Mouse (Mus musculus): ENCODE measurements around the gene Tsc22d2. TPM values are rescaled to one million over a fixed set of nuclear protein-coding genes. Genes with fewer than 3 reads are reported as not detected.

Gene Tsc22d2
- polyA plus RNA-seq, 1 experiment from 2014 or later = 9.6 TPM

DNA sequence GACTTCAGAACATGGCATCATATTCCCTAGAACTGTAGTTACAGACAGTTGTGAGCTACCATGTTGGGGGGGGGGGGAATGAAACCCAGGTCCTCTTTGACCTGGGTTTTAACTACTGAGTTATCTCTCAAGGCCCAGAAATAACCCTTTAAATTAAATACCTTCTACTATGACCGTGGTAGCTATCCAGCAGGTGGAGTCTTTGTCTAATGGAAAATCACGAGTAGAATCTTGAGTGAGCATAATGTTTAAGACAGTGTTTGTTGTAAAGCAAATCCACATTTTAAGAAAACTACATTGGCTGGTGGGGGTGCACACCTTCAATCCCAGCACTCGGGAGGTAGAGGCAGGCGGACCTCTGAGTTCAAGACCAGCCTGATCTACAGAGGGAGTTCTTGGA lies 99.0 kb downstream of the Tsc22d2 start:
- no peak for DNase-seq (ENCODE audit: low spot score)

DNA sequence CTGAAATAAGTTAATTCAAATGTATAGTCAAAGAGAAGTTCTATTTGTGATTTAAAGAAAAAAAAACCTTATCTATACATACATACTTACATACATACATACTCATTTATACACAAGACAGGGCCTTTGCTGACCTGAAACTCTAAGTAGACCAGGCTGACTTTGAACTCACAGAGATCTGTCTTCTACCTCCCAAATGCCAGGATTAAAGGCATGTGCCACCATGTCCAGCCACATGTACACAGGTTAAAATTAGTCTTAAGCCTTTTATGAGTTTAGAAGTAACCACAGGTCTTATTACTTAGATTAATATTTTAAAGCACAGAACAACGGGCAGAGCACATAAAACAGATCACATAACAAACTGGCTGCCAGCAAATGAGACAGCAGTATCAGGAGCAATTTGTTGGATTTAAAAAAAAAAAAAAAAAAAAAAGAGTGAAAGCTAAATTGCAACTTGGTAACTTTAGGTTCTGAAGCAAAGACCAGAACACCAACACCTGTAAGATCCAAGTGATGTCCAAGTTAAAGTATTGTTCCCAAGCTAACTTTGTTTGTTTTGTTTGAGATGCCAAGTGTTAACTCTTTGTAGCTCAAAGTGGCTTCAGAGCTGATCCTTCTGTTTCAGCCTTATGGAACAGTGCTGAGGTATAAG lies 101.6 kb downstream of the Tsc22d2 start:
- DNase-seq (ENCODE audit: low spot score) = peak; percentile 7

Other genes starting within 250 kb of the Tsc22d2 start
- gene Eif2a, start 111.1 kb downstream of the Tsc22d2 start, polyA plus RNA-seq (2015; fragmentation: Nextera tagmentation; extraction: Ambion mirVana) = 46.6 and 46.7 TPM in 2 replicates
- gene Serp1, start 111.2 kb downstream of the Tsc22d2 start, polyA plus RNA-seq (2015; fragmentation: Nextera tagmentation; extraction: Ambion mirVana) = 129 and 134 TPM in 2 replicates
- gene Selenot, start 161.9 kb downstream of the Tsc22d2 start, polyA plus RNA-seq (2015; fragmentation: Nextera tagmentation; extraction: Ambion mirVana) = 17.8 and 24.8 TPM in 2 replicates
- gene Erich6, start 222.5 kb downstream of the Tsc22d2 start, polyA plus RNA-seq (2015; fragmentation: Nextera tagmentation; extraction: Ambion mirVana) = not detected in 2 replicates